Mouse (Mus musculus): ENCODE measurements at regions not wholly inside any gene's neighbourhood (a gene's known extent, or its start where the extent isn't known, plus 50 kb on each side); places are given as distances from the start of the nearest gene placed in this dataset.

GRCm38 (mm10) chr3:140221478-140221877 lies 990.7 kb downstream of the Pdha2 start:
- no peak for DNase-seq (ENCODE audit: low spot score)

- DNase-seq (ENCODE audit: low spot score) = no peak
Observed at GRCm38 (mm10) chr3:140230712-140231111, 981.4 kb downstream of the Pdha2 start.

- no peak for DNase-seq (ENCODE audit: low spot score)
Observed at GRCm38 (mm10) chr3:140233144-140233543, 979.0 kb downstream of the Pdha2 start.

- no peak for DNase-seq (ENCODE audit: low spot score)
Observed at GRCm38 (mm10) chr3:140233809-140234208, 978.3 kb downstream of the Pdha2 start.

- no peak for DNase-seq (ENCODE audit: low spot score)
Observed at GRCm38 (mm10) chr3:140239276-140239675, 972.9 kb downstream of the Pdha2 start.

Measured in layer of hippocampus, adult 11-12 months (tissue).